Mouse (Mus musculus): Measurements from ENCODE around the gene Wdr27. TPM values are rescaled to one million over a fixed set of nuclear protein-coding genes. Genes with fewer than 3 reads are reported as not detected.

Wdr27 gene
- polyA plus RNA-seq, 1 experiment from 2014 or later, result 3.2 TPM

GRCm38 (mm10) chr17:14927644-14928218 is 15.2 kb downstream of the Wdr27 start:
- no peaks in the 10 kb centered on the region for H3K9me3 ChIP-seq (ENCODE audit: low read length)
- TF ChIP-seq CTCF (IDR thresholded peaks at IDR 0.05; ENCODE audit: low read depth) (no peak), EP300 (IDR thresholded peaks at IDR 0.05; ENCODE audit: low read depth) (no peak)
- H3K4me1 ChIP-seq (ENCODE audit: insufficient read depth), result no peaks in the 10 kb centered on the region
- H3K4me2 ChIP-seq (ENCODE audit: low read depth, low read length), result no peak overlapping the region
- no peaks in the 10 kb centered on the region for H3K36me3 ChIP-seq (replicated peaks; ENCODE audit: insufficient read depth, low read length)
- no peak overlapping the region for H3K4me3 ChIP-seq (ENCODE audit: low read depth, low read length)
- no peaks in the 10 kb centered on the region for H3K27me3 ChIP-seq (ENCODE audit: insufficient read depth, low read length)
- H3K27ac ChIP-seq (ENCODE audit: low read depth), result no peak overlapping the region
- whole genome bisulfite sequencing (ENCODE audit: insufficient replicate concordance), result 75% methylated on average over 8 of the region's 8 CpGs
- ATAC-seq (no peak), DNase-seq (no peak)
- H3K9ac ChIP-seq (replicated peaks), result no peak overlapping the region

GRCm38 (mm10) chr17:14921582-14921981 is 21.4 kb downstream of the Wdr27 start:
- no peak for TF ChIP-seq EP300 (IDR thresholded peaks at IDR 0.05; ENCODE audit: low read depth)
- TF ChIP-seq CTCF (IDR thresholded peaks at IDR 0.05; ENCODE audit: low read depth), result no peak
- Histone ChIP-seq H3K27ac (ENCODE audit: low read depth) (no peak overlapping the region), H3K4me3 (ENCODE audit: low read depth, low read length) (no peak overlapping the region), H3K27me3 (ENCODE audit: insufficient read depth, low read length) (no peaks in the 10 kb centered on the region), H3K4me2 (ENCODE audit: low read depth, low read length) (no peak overlapping the region), H3K9me3 (ENCODE audit: low read length) (no peaks in the 10 kb centered on the region), H3K4me1 (ENCODE audit: insufficient read depth) (no peaks in the 10 kb centered on the region), H3K9ac (replicated peaks) (no peak overlapping the region), H3K36me3 (replicated peaks; ENCODE audit: insufficient read depth, low read length) (no peaks in the 10 kb centered on the region)
- WGBS (ENCODE audit: insufficient replicate concordance), result 26% methylated on average over 6 of the region's 6 CpGs
- DNase-seq, result no peak
- no peak for ATAC-seq

DNA sequence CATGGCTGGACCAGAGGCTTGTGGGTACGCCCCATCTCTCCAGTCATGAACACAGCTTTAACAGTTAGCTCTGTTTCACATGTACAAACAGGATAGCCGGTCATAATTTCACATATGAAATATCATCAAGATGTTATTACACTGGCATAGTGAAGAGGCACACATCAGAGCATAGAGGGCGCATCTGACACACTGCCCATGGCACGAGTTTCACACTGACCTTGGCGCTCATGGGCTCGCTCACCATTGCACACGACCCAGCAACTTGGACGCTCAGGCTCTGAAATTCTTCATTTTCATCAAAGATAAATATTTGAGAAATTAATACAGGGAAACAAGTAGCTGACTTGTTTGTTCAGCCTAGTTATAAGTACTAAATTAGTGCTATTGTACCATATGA is 25.1 kb downstream of the Wdr27 start:
- 74% methylated on average over 8 of the region's 8 CpGs for WGBS (ENCODE audit: insufficient replicate concordance)
- no peaks in the 10 kb centered on the region for H3K4me1 ChIP-seq (ENCODE audit: insufficient read depth)
- no peaks in the 10 kb centered on the region for H3K9me3 ChIP-seq (ENCODE audit: low read length)
- DNase-seq, result no peak
- no peak overlapping the region for H3K27ac ChIP-seq (ENCODE audit: low read depth)
- no peak overlapping the region for H3K4me2 ChIP-seq (ENCODE audit: low read depth, low read length)
- H3K27me3 ChIP-seq (ENCODE audit: insufficient read depth, low read length), result no peaks in the 10 kb centered on the region
- H3K9ac ChIP-seq (replicated peaks), result no peak overlapping the region
- H3K4me3 ChIP-seq (ENCODE audit: low read depth, low read length), result no peak overlapping the region
- H3K36me3 ChIP-seq (replicated peaks; ENCODE audit: insufficient read depth, low read length), result no peaks in the 10 kb centered on the region
- TF ChIP-seq CTCF (IDR thresholded peaks at IDR 0.05; ENCODE audit: low read depth) (no peak), EP300 (IDR thresholded peaks at IDR 0.05; ENCODE audit: low read depth) (no peak)
- no peak for ATAC-seq

GRCm38 (mm10) chr17:14914401-14914800 is 28.6 kb downstream of the Wdr27 start:
- ATAC-seq, result no peak
- Histone ChIP-seq H3K4me2 (ENCODE audit: low read depth, low read length) (no peak overlapping the region), H3K9me3 (ENCODE audit: low read length) (no peaks in the 10 kb centered on the region), H3K36me3 (replicated peaks; ENCODE audit: insufficient read depth, low read length) (no peaks in the 10 kb centered on the region), H3K27ac (ENCODE audit: low read depth) (no peak overlapping the region), H3K27me3 (ENCODE audit: insufficient read depth, low read length) (no peaks in the 10 kb centered on the region), H3K4me3 (ENCODE audit: low read depth, low read length) (no peak overlapping the region), H3K9ac (replicated peaks) (no peak overlapping the region), H3K4me1 (ENCODE audit: insufficient read depth) (no peaks in the 10 kb centered on the region)
- 86% methylated on average over 4 of the region's 4 CpGs for WGBS (ENCODE audit: insufficient replicate concordance)
- DNase-seq, result no peak
- TF ChIP-seq EP300 (IDR thresholded peaks at IDR 0.05; ENCODE audit: low read depth) (no peak), CTCF (IDR thresholded peaks at IDR 0.05; ENCODE audit: low read depth) (no peak)

GRCm38 (mm10) chr17:14912981-14913380 is 30.0 kb downstream of the Wdr27 start:
- TF ChIP-seq EP300 (IDR thresholded peaks at IDR 0.05; ENCODE audit: low read depth) (no peak), CTCF (IDR thresholded peaks at IDR 0.05; ENCODE audit: low read depth) (no peak)
- no peak overlapping the region for H3K9ac ChIP-seq (replicated peaks)
- H3K27ac ChIP-seq (ENCODE audit: low read depth), result no peak overlapping the region
- no peaks in the 10 kb centered on the region for H3K4me1 ChIP-seq (ENCODE audit: insufficient read depth)
- no peaks in the 10 kb centered on the region for H3K27me3 ChIP-seq (ENCODE audit: insufficient read depth, low read length)
- no peak for DNase-seq
- H3K4me3 ChIP-seq (ENCODE audit: low read depth, low read length), result no peak overlapping the region
- no peak overlapping the region for H3K4me2 ChIP-seq (ENCODE audit: low read depth, low read length)
- no peaks in the 10 kb centered on the region for H3K9me3 ChIP-seq (ENCODE audit: low read length)
- 79% methylated on average over 8 of the region's 8 CpGs for WGBS (ENCODE audit: insufficient replicate concordance)
- no peak for ATAC-seq
- no peaks in the 10 kb centered on the region for H3K36me3 ChIP-seq (replicated peaks; ENCODE audit: insufficient read depth, low read length)

DNA sequence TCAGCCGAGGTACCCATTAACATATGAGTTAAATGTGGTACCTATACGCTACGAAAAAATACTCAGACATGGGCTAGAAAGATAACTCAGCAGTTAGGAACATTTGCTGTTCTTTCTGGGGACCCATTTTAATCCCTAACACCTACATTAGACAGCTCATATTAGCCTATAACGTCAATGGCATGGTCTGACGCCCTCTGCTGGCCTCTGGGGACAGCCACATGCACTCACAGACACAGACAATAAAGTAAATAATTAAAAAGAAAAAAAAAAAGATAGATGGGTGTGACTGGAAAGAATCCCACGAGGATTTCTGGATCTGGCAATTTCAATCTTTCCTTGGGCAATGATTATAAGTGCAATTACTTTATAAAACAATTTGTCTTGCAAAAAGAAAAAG is 30.5 kb downstream of the Wdr27 start:
- Histone ChIP-seq H3K9me3 (ENCODE audit: low read length) (no peaks in the 10 kb centered on the region), H3K36me3 (replicated peaks; ENCODE audit: insufficient read depth, low read length) (no peaks in the 10 kb centered on the region), H3K4me1 (ENCODE audit: insufficient read depth) (no peaks in the 10 kb centered on the region), H3K4me3 (ENCODE audit: low read depth, low read length) (no peak overlapping the region), H3K27ac (ENCODE audit: low read depth) (no peak overlapping the region), H3K4me2 (ENCODE audit: low read depth, low read length) (no peak overlapping the region), H3K27me3 (ENCODE audit: insufficient read depth, low read length) (no peaks in the 10 kb centered on the region), H3K9ac (replicated peaks) (no peak overlapping the region)
- ATAC-seq (no peak), DNase-seq (no peak)
- no peak for TF ChIP-seq EP300 (IDR thresholded peaks at IDR 0.05; ENCODE audit: low read depth)
- TF ChIP-seq CTCF (IDR thresholded peaks at IDR 0.05; ENCODE audit: low read depth), result peak; percentile 44
- 45% methylated on average over 6 of the region's 6 CpGs for WGBS (ENCODE audit: insufficient replicate concordance)

DNA sequence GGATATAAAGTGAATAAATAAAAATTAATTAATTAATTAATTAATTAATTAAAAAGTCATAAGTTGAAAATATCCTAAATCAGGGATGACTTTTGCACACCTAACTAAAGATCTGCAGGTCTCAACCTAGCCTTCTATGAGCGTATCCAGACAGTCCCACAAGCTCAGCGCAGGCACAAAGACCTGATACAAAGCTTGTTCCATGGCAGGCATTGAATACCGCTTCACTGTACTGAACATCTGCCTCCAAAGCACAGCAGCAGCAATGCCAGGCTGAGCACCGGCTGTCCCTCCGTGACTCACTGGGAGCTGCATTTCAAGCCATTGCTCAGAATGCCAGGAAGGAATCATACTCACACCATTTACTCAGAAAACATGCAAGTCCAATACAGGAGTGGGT is 32.2 kb downstream of the Wdr27 start:
- Histone ChIP-seq H3K9ac (replicated peaks) (no peak overlapping the region), H3K9me3 (ENCODE audit: low read length) (no peaks in the 10 kb centered on the region), H3K4me1 (ENCODE audit: insufficient read depth) (no peaks in the 10 kb centered on the region), H3K27ac (ENCODE audit: low read depth) (no peak overlapping the region), H3K4me2 (ENCODE audit: low read depth, low read length) (no peak overlapping the region), H3K36me3 (replicated peaks; ENCODE audit: insufficient read depth, low read length) (no peaks in the 10 kb centered on the region), H3K27me3 (ENCODE audit: insufficient read depth, low read length) (no peaks in the 10 kb centered on the region), H3K4me3 (ENCODE audit: low read depth, low read length) (no peak overlapping the region)
- TF ChIP-seq EP300 (IDR thresholded peaks at IDR 0.05; ENCODE audit: low read depth) (no peak), CTCF (IDR thresholded peaks at IDR 0.05; ENCODE audit: low read depth) (no peak)
- ATAC-seq, result no peak
- WGBS (ENCODE audit: insufficient replicate concordance), result 83% methylated on average over 5 of the region's 5 CpGs
- DNase-seq, result no peak
